Mouse (Mus musculus) myocyte (in vitro differentiated cells): ENCODE data around the gene Cct6b.

Experiments used
- E2F4 ChIP-seq: IDR thresholded peaks from one replicate; pipeline ENCODE4 v1.6.1; 2011; ENCODE audit warnings: mild to moderate bottlenecking, control low read depth, moderate library complexity; ENCODE audit not compliant: insufficient read depth
- POLR2A ChIP-seq: IDR thresholded peaks from one replicate; pipeline ENCODE4 v1.6.1; 2011; ENCODE audit warnings: low read depth, mild to moderate bottlenecking, control low read depth, moderate library complexity; ENCODE audit not compliant: insufficient read length
- TCF12 ChIP-seq: IDR thresholded peaks from one replicate; pipeline ENCODE4 v1.6.1; 2011; ENCODE audit warnings: mild to moderate bottlenecking, control low read depth; ENCODE audit not compliant: poor library complexity, insufficient read depth, severe bottlenecking

DNA sequence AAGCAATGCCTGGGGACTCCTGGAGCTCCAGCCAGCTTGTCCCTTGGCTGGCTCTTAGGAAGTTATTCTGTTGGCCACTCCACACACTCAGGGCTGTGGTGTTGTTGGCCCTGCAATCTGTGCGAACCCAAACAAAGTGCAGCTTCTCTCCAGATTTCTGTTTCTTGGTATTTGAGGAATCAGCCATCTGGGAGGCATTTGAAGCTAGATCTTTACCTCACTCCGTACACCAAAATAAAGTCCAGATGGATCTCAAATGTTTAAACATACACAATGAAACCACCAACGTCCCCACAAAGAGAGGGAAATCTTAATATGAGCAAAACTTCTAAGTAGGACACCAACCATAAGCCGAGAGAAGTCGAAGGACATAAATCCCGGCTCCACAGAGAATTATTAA is 71.5 kb downstream of the Cct6b start:
- TF ChIP-seq E2F4 (no peak), TCF12 (no peak), POLR2A (no peak)
